Mouse (Mus musculus): ENCODE measurements at regions not wholly inside any gene's neighbourhood (a gene's known extent, or its start where the extent isn't known, plus 50 kb on each side); places are given as distances from the start of the nearest gene placed in this dataset.
A peak's percentile ranks its signal among the peaks of the same experiment; 100 is the strongest.

GRCm38 (mm10) chr9:68239551-68239950 is 399.4 kb downstream of the Vps13c start:
- no peaks in the 10 kb centered on the region for H3K27me3 ChIP-seq (replicated peaks; ENCODE audit: control insufficient read depth, insufficient read depth, low read length)
- H3K36me3 ChIP-seq (ENCODE audit: control insufficient read depth, insufficient read depth, low read length) = no peaks in the 10 kb centered on the region
- no peak for TF ChIP-seq CTCF (conservative IDR thresholded peaks at IDR 0.05; ENCODE audit: insufficient read depth, insufficient read length, low read depth, low read length)
- no peak for TF ChIP-seq POLR2A (IDR thresholded peaks at IDR 0.05; ENCODE audit: low read depth, low read length)
- no peaks in the 10 kb centered on the region for H3K4me1 ChIP-seq (ENCODE audit: control insufficient read depth, insufficient read depth, low read length)
- no peak overlapping the region for H3K27ac ChIP-seq (ENCODE audit: insufficient read depth, low read depth, low read length)
- 88% methylated on average over 5 of the region's 5 CpGs for WGBS
- no peak overlapping the region for H3K4me3 ChIP-seq (ENCODE audit: insufficient read depth, low read depth, low read length)
- no peak for DNase-seq

- H3K27ac ChIP-seq (ENCODE audit: insufficient read depth, low read depth, low read length) = no peak overlapping the region
- no peak overlapping the region for H3K4me3 ChIP-seq (ENCODE audit: insufficient read depth, low read depth, low read length)
- TF ChIP-seq POLR2A (IDR thresholded peaks at IDR 0.05; ENCODE audit: low read depth, low read length) (no peak), CTCF (conservative IDR thresholded peaks at IDR 0.05; ENCODE audit: insufficient read depth, insufficient read length, low read depth, low read length) (no peak)
- WGBS = 86% methylated on average over 16 of the region's 16 CpGs
- H3K27me3 ChIP-seq (replicated peaks; ENCODE audit: control insufficient read depth, insufficient read depth, low read length) = no peaks in the 10 kb centered on the region
- no peaks in the 10 kb centered on the region for H3K4me1 ChIP-seq (ENCODE audit: control insufficient read depth, insufficient read depth, low read length)
- no peaks in the 10 kb centered on the region for H3K36me3 ChIP-seq (ENCODE audit: control insufficient read depth, insufficient read depth, low read length)
- DNase-seq = no peak
Observed at GRCm38 (mm10) chr9:68250011-68250410, 403.6 kb upstream of the Rora start.

DNA sequence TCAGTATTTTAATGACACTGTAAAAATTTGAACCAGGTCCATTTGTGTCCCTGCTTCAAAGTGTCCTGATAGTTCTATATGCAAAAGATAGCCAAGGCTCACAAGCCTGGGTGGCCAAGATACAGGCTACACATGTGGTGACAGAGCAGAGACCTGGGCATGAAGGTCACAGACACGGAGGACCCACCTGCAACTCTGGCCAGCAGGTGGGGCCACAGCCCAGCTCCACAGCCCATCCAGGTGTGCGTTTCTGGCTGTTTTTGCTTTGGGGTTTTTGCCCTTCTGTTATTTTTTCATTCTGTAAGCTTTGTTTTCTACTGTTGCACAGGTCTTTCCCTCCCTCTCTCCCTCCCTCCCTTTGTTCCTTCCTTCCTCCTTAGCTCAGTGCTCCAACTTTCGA is 399.4 kb upstream of the Rora start:
- Histone ChIP-seq H3K27me3 (replicated peaks; ENCODE audit: control insufficient read depth, insufficient read depth, low read length) (no peaks in the 10 kb centered on the region), H3K4me3 (ENCODE audit: insufficient read depth, low read depth, low read length) (no peak overlapping the region), H3K36me3 (ENCODE audit: control insufficient read depth, insufficient read depth, low read length) (no peaks in the 10 kb centered on the region), H3K27ac (ENCODE audit: insufficient read depth, low read depth, low read length) (no peak overlapping the region), H3K4me1 (ENCODE audit: control insufficient read depth, insufficient read depth, low read length) (no peaks in the 10 kb centered on the region)
- 38% methylated on average over 3 of the region's 3 CpGs for WGBS
- no peak for DNase-seq
- no peak; the same call in 1 of the 2 replicates for TF ChIP-seq CTCF (conservative IDR thresholded peaks at IDR 0.05; ENCODE audit: insufficient read depth, insufficient read length, low read depth, low read length)
- no peak for TF ChIP-seq POLR2A (IDR thresholded peaks at IDR 0.05; ENCODE audit: low read depth, low read length)

DNA sequence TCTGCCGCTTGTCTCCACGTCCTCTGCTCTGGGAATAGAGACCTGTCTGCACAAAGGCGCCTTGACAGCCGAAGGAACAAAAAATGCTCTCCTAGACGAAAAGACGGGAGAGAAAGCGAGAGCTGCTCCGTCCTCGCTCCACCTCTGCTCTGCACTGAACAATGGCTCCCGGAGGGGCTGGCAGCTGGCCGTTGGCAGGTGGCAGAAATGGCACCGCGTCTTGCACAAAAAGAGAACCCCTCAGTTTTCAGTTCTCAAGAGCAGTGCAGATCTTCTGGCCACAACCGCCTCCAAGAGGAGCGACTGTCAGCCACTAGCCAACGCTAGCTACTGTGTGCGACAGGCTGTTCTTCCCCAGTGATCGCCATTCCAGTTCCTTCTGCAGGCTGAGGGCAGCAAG is 385.0 kb upstream of the Rora start:
- no peaks in the 10 kb centered on the region; the same call in 1 of the 2 replicates for H3K27me3 ChIP-seq (replicated peaks; ENCODE audit: control insufficient read depth, insufficient read depth, low read length)
- H3K27ac ChIP-seq (ENCODE audit: insufficient read depth, low read depth, low read length) = no peak overlapping the region
- H3K36me3 ChIP-seq (ENCODE audit: control insufficient read depth, insufficient read depth, low read length) = no peaks in the 10 kb centered on the region
- H3K4me1 ChIP-seq (ENCODE audit: control insufficient read depth, insufficient read depth, low read length) = no peaks in the 10 kb centered on the region
- no peak overlapping the region for H3K4me3 ChIP-seq (ENCODE audit: insufficient read depth, low read depth, low read length)
- TF ChIP-seq POLR2A (IDR thresholded peaks at IDR 0.05; ENCODE audit: low read depth, low read length) = no peak
- no peak for TF ChIP-seq CTCF (conservative IDR thresholded peaks at IDR 0.05; ENCODE audit: insufficient read depth, insufficient read length, low read depth, low read length)
- DNase-seq = no peak
- 86% methylated on average over 18 of the region's 18 CpGs for WGBS

- no peaks in the 10 kb centered on the region for H3K27me3 ChIP-seq (replicated peaks; ENCODE audit: control insufficient read depth, insufficient read depth, low read length)
- H3K36me3 ChIP-seq (ENCODE audit: control insufficient read depth, insufficient read depth, low read length) = no peaks in the 10 kb centered on the region
- WGBS = 34% methylated on average over 7 of the region's 7 CpGs
- no peak overlapping the region for H3K4me3 ChIP-seq (ENCODE audit: insufficient read depth, low read depth, low read length)
- H3K4me1 ChIP-seq (ENCODE audit: control insufficient read depth, insufficient read depth, low read length) = no peaks in the 10 kb centered on the region
- no peak for TF ChIP-seq POLR2A (IDR thresholded peaks at IDR 0.05; ENCODE audit: low read depth, low read length)
- no peak for TF ChIP-seq CTCF (conservative IDR thresholded peaks at IDR 0.05; ENCODE audit: insufficient read depth, insufficient read length, low read depth, low read length)
- DNase-seq = peak; percentile 46
- no peak overlapping the region for H3K27ac ChIP-seq (ENCODE audit: insufficient read depth, low read depth, low read length)
Observed at GRCm38 (mm10) chr9:68302232-68302925, 351.2 kb upstream of the Rora start.

DNA sequence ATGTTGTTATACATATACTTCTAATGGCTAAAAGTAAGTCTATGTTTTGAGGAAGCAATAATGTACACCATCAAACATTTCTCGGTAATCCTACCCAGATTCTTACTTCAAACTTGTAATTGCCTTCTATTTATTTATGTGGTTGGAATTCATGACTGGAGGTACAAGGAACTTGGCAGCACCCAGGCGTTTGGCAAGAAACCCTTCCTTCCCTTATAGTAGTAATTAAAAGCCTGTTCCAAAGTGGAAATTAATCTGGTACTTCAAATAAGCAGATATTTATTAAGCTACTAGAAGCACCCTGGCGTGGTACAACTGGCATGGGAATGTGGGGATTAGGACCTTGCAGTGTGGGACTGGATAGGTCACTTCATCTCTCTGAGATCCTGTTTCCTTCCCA is 322.9 kb upstream of the Rora start:
- WGBS = 42% methylated on average over 3 of the region's 3 CpGs
- TF ChIP-seq CTCF (conservative IDR thresholded peaks at IDR 0.05; ENCODE audit: insufficient read depth, insufficient read length, low read depth, low read length) (no peak), POLR2A (IDR thresholded peaks at IDR 0.05; ENCODE audit: low read depth, low read length) (no peak)

DNA sequence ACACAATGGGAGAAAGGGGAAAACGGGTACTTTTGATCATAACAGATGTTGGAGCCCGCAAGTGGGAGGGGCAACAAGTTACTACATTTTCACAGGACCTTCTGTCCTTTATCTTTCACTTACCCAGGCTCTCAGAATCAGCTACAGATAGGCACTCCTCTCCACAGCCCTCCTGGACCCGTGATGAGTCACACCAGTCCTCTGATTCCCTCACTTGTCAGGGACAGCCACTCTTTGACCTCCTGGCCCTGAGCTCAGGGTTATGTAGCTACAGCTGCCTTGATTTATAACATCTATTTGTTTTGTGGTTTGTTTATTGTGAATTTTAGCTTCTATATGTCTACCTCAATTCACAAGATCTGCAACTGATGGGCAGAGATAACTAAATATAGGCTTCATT is 312.7 kb upstream of the Rora start:
- no peak overlapping the region for H3K4me3 ChIP-seq (ENCODE audit: insufficient read depth, low read depth, low read length)
- DNase-seq = no peak
- no peak for TF ChIP-seq POLR2A (IDR thresholded peaks at IDR 0.05; ENCODE audit: low read depth, low read length)
- no peak for TF ChIP-seq CTCF (conservative IDR thresholded peaks at IDR 0.05; ENCODE audit: insufficient read depth, insufficient read length, low read depth, low read length)

More for the DNA sequence above, 322.9 kb upstream of the Rora start:
- no peak overlapping the region for H3K4me3 ChIP-seq (ENCODE audit: insufficient read depth, low read depth, low read length)
- DNase-seq = no peak
- H3K27me3 ChIP-seq (replicated peaks; ENCODE audit: control insufficient read depth, insufficient read depth, low read length) = no peaks in the 10 kb centered on the region
- no peak overlapping the region for H3K27ac ChIP-seq (ENCODE audit: insufficient read depth, low read depth, low read length)
- no peaks in the 10 kb centered on the region for H3K36me3 ChIP-seq (ENCODE audit: control insufficient read depth, insufficient read depth, low read length)
- no peaks in the 10 kb centered on the region for H3K4me1 ChIP-seq (ENCODE audit: control insufficient read depth, insufficient read depth, low read length)

More for the DNA sequence above, 312.7 kb upstream of the Rora start:
- 60% methylated on average over 3 of the region's 3 CpGs for WGBS
- no peaks in the 10 kb centered on the region for H3K36me3 ChIP-seq (ENCODE audit: control insufficient read depth, insufficient read depth, low read length)
- no peak overlapping the region for H3K27ac ChIP-seq (ENCODE audit: insufficient read depth, low read depth, low read length)
- H3K4me1 ChIP-seq (ENCODE audit: control insufficient read depth, insufficient read depth, low read length) = no peaks in the 10 kb centered on the region
- H3K27me3 ChIP-seq (replicated peaks; ENCODE audit: control insufficient read depth, insufficient read depth, low read length) = no peaks in the 10 kb centered on the region
